Mouse (Mus musculus): Measurements from ENCODE around the gene Crabp2. TPM values are rescaled to one million over a fixed set of nuclear protein-coding genes. Genes with fewer than 3 reads are reported as not detected.
"Not testable (repeated sequence)": the region's sequence is repeated elsewhere in the genome, so short reads cannot be mapped to it uniquely, and the experiment has no call there.

Crabp2 gene
- 1.3 TPM in 1 of 2 replicates, not detected in the other for total RNA-seq (2015)
- not detected in 2 replicates for total RNA-seq (2017)

DNA sequence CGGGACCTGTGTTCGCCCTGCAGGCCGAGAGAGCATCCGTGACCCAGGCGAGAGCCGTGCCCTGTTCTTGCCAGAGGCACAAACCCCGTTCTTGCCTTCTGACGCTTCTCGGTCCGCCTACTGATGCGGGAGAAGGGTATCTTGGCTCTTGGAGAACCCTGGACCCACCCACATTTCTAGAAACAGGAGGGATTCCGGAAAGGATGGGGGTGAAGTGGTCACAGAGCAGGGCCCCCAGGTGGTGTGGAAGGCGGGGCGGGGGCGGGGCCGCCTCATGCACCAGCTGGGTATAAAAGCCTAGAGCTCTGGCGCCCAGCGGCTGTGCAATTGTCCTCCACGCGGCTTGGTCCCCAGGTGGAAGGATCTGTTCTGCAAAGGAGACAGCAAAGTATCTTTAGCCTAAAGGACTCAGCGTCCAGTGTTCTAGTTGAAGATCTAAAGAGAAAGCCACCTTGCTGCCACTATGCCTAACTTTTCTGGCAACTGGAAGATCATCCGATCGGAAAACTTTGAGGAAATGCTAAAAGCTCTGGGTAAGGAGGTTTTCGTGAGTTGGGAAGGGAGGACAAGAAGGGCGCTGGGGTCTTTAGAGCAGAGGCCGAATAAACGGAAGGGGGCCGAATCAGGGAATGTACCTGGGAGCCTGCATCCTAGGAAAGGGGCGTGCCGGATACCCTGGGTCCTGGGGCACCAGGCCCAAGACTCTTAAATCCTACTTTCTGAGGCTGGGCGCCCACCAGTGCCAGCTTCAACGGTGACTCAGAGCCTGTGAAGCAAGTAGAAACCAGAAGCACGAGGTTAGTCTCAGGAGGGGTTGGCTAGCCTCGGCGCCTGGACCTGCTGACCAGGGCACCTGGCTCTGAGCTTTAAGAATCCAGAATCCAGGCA lies at the start of gene Crabp2:
TSS of gene Crabp2 (plus strand) at position 289 of the 888 bp plus-strand sequence.
- ATAC-seq (ENCODE audit: poor library complexity, severe bottlenecking): no peak

DNA sequence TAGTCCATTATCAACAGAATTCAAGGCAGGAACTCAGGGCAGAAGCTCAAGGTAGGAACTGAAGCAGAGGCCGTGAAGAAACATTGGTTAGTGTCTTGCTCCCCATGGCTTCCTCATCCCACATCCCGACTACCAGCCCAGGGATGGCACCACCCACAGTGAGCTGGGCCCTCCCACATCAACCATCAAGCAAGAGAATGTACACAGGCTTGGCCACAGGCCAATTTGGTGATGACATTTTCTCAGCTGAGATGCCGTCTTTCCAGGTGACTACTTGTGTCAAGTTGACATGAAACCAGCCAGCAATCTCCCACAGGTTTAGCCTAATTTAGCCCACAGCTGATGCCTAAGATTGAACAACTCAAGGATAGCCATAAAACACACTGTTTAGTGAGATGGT lies 49.2 kb upstream of the Crabp2 start:
- ATAC-seq (ENCODE audit: poor library complexity, severe bottlenecking): no peak

GRCm38 (mm10) chr3:87899776-87900175 lies 48.7 kb upstream of the Crabp2 start:
- ATAC-seq (ENCODE audit: poor library complexity, severe bottlenecking): no peak

- peak; percentile 79 for ATAC-seq (ENCODE audit: poor library complexity, severe bottlenecking)
These were observed 47.3 kb upstream of the Crabp2 start for GRCm38 (mm10) chr3:87901036-87901624.

DNA sequence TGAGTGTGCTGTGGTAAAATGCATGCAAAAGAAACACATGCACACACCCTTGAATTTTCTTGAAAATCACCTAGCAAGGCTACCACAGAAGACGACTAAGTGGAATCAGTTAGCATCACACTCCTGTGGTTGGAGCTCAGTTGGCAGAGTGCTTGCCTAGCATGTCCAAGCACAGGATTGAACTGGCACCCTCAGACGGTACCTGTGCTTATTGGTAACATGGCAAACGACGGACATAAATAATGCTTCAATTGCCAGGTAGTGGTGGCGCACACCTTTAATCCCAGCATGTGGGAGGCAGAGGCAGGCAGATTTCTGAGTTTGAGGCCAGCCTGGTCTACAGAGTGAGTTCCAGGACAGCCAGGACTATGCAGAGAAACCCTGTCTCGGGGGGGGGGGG lies 46.5 kb upstream of the Crabp2 start:
- not testable (repeated sequence) for ATAC-seq (ENCODE audit: poor library complexity, severe bottlenecking)

- no peak for ATAC-seq (ENCODE audit: poor library complexity, severe bottlenecking)
These were observed 44.6 kb upstream of the Crabp2 start for GRCm38 (mm10) chr3:87903821-87904220.

GRCm38 (mm10) chr3:87905880-87906485 lies 42.5 kb upstream of the Crabp2 start, which contains the start of gene Hdgf:
Gene Hdgf, plus strand, starts transcription at chr3:87906321.
- peak; percentile 88 for ATAC-seq (ENCODE audit: poor library complexity, severe bottlenecking)

DNA sequence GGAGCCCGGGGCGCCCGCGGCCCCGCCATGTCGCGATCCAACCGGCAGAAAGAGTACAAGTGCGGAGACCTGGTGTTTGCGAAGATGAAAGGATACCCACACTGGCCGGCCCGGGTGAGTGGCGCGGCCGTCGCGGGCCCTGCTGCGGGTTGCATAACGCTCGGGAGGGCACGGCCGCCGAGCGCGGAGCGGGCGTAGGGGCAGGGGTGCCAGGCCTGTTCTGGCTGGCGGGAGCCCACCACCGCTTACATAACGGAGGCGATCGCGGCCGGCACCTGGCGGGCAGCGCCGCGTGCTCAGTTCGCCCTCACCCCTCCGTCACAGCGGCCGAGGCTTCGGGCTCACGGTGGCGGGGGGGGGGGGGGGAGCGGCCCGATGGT lies 41.9 kb upstream of the Crabp2 start:
- ATAC-seq (ENCODE audit: poor library complexity, severe bottlenecking): peak; percentile 6; the same call in 1 of the 2 replicates

DNA sequence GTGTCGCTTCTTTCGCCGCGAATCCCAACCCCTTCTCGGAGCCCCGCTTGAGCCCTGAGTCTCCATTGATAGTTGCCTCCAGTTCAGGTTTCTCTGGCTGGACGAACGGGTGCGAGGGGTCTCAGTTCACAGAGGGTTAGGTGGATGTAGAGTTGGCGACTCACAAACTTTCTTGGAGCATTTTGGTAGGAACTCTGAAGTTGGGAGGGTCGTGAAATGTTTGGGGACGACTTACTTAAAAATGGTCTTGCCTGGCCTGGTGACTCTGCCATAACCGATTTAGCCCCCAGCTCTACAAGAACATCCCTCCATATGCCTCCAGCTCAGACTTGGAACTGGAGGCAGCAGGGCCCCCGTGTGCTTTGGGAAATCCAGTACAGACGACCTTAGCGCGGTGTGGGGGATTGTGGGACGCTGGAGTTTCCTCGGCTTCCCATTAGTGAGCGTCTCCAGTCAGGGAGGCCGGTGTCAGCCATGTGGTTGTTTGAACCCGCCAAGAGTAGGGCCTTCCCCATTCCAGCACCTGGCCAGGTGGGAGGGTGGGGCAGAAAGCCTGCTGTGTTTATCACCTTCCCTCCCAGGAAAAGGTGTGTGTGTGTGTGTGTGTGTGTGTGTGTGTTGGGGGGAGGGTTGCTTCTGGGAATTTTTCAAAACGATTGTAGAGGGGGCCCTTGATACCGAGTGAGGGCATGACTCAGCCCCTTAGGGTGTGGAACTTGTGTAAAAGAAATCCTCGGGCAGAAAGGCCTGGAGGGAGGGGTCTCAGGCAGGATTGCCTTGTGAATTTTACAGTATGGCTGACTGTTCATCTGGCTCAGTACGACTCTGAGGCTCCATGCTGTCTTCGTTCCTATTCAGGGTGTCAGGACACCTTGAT lies 41.2 kb upstream of the Crabp2 start:
- ATAC-seq (ENCODE audit: poor library complexity, severe bottlenecking): no peak

- no peak for ATAC-seq (ENCODE audit: poor library complexity, severe bottlenecking)
These were observed 40.6 kb upstream of the Crabp2 start for GRCm38 (mm10) chr3:87907906-87908305.

DNA sequence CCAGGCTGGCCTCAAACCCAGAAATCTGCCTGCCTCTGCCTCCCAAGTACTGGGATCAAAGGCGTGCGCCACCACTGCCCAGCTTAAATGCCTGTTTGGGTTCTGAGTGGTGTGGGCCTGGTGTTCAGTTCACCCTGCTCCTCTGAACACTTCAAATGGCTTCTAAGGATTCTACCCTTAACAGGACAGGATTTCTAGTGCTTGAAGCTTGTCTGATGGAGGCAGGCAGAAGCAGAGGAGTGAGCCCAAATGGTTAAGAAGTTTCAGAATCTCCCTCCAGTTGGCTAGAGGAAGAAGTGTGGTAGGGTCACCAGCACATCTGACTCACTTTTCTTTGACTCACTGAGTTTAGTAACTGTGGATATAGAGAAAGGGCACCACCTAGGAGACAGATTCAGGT lies 39.1 kb upstream of the Crabp2 start:
- ATAC-seq (ENCODE audit: poor library complexity, severe bottlenecking): no peak

- no peak for ATAC-seq (ENCODE audit: poor library complexity, severe bottlenecking)
These were observed 38.6 kb upstream of the Crabp2 start for GRCm38 (mm10) chr3:87909874-87910273.

DNA sequence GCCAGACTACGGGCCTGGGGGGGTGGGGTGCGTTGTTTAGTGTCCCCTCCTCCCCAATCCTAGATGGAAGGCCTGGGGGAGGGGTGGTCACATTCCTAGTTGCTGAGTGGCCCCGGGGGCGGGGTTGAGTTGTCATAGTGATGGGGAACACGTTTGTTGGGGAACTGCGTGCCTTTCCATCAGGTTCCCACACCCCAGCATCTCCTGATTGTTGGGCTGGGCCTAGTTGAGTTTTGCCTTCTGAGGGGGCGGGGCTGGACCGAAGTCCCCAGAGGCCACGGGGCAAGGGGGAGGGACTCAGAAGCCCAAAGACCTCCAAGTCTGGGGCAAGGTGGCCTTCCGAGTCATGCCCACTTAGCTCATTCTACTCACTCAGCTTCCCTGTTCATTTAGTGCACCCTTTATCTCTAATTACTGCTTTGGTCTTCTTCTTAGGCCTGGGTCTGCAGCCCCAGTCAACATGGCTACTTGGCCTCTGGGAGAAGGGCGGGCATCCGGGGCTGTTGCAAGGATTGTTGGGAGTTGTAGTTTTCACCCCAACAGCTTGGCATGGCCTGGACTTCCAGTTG lies 37.8 kb upstream of the Crabp2 start:
- ATAC-seq (ENCODE audit: poor library complexity, severe bottlenecking): peak; percentile 49

- no peak for ATAC-seq (ENCODE audit: poor library complexity, severe bottlenecking)
These were observed 35.0 kb upstream of the Crabp2 start for GRCm38 (mm10) chr3:87913491-87913890.

DNA sequence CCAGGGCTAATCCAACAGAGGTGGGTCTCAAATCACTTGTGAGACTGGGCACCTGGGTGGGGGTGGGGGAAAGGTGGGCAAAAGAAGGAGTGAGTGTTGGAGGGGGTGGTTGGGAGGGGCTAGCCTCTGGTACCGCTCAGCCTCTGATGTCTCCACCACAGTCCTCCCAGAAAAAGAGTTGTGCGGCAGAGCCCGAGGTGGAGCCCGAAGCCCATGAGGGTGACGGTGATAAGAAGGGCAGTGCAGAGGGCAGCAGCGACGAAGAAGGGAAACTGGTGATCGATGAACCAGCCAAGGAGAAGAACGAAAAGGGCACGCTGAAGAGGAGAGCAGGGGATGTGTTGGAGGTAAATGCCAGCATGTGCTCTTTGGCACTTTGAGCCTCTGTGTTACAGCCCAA lies 34.6 kb upstream of the Crabp2 start:
- no peak for ATAC-seq (ENCODE audit: poor library complexity, severe bottlenecking)

- no peak for ATAC-seq (ENCODE audit: poor library complexity, severe bottlenecking)
These were observed 31.5 kb upstream of the Crabp2 start for GRCm38 (mm10) chr3:87916990-87917389.

DNA sequence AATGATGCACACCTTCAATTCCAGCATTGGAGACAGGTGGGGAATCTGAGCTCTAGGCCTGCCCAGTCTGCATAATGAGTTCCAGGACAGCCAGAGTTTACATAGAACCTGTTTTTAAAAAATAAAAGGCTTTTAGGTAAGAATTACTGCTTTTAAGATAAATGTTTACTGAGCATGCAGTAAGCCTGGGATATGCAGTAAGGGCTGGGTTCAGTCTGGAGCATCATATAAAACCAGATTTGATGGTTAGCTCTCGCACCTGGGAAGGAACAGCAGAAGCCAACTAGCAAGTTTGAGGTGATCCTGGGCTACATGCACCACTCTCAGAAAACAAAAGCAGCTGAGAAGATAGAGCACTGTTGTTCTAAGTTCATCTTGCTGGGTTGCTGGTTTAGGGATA lies 29.9 kb upstream of the Crabp2 start:
- ATAC-seq (ENCODE audit: poor library complexity, severe bottlenecking): no peak

DNA sequence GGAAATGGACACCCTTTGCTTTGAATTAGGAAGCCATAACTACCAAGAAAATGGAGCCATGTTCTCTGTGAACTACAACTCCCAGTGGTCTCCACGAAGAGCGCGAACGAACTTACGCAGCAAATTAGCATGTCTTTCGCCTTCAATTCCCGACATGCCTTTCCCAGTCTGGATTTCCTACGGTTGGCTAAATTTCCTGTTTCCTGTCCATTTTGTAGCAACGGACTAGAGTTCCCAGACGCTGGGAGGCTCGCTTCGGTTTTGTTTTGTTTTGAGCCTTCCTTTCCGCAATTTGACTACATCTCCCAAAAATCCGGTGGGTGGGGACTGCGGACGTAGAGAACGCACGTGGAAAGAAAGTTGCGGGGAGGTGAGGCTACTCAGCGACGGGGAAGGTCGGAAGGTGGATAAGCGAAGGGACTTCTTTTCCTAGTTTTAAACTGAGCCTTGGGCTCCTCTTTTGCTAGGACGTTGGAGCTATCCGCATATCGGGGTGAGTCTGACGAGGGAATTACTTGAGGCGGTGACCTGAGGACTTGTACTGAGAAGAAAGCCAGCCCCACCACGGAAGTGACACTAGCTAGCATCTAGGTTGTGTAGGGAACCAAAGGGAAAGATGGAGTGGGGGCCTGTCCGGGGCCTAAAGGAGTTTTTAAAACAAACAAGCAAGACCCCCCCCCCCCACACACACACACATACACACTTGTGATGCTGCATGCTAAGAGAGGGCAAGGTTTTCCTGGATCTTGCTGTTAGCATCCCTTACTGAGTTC lies 28.9 kb upstream of the Crabp2 start, which contains the start of gene Mrpl24:
TSS of gene Mrpl24 (plus strand) at position 171 of the 773 bp plus-strand sequence.
- ATAC-seq (ENCODE audit: poor library complexity, severe bottlenecking): peak; percentile 97

DNA sequence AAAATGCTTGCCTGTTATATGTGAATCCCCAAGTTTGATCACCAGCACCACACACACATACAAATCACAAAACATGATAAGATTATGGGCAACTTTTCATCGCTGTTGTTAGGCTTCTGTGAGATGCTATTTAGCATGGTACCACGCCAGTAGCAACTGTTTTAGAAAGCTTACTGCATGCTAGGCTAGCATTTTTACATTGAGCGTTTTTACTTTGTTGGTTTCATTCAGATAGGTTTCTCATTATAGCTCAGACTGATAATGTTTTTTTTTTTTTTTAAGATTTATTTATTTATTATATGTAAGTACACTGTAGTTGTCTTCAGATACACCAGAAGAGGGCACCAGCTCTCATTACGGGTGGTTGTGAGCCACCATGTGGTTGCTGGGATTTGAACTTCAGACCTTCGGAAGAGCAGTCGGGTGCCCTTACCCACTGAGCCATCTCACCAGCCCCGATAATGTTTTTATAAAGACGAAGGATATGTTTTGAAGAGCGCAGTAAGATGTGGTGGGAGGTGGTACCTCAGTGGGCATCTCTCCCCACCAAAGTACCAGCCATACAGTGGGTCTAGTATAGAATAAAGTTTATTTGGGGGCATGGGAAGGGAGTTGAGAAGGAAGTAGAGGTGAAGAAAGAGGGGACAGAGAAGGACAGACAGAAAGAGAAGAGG lies 28.1 kb upstream of the Crabp2 start:
- ATAC-seq (ENCODE audit: poor library complexity, severe bottlenecking): no peak
